Mouse (Mus musculus): ENCODE data around the gene Amy2a2. TPM values are rescaled to one million over a fixed set of nuclear protein-coding genes. Genes with fewer than 3 reads are reported as not detected.
"Not testable (repeated sequence)": the region's sequence is repeated elsewhere in the genome, so short reads cannot be mapped to it uniquely, and the experiment has no call there.

Gene Amy2a2
- polyA plus RNA-seq (2015; fragmentation: Nextera tagmentation; extraction: Ambion mirVana): 0.37 TPM in 1 of 2 replicates, not detected in the other

GRCm38 (mm10) chr3:113356558-113356957, at the start of gene Amy2a2:
Gene Amy2a2 (minus strand): TSS chr3:113356658.
- H3K36me3 ChIP-seq; ATAC-seq (ENCODE audit: low read depth); H3K4me3 ChIP-seq (replicated peaks); H3K4me2 ChIP-seq; H3K9me3 ChIP-seq (replicated peaks); H3K4me1 ChIP-seq (replicated peaks); H3K27ac ChIP-seq; H3K27me3 ChIP-seq; DNase-seq; H3K9ac ChIP-seq: not testable (repeated sequence)
- no CpG with 5 or more reads among the region's 4 CpGs for WGBS (ENCODE audit: insufficient replicate concordance)

- ATAC-seq (ENCODE audit: low read depth); H3K9me3 ChIP-seq (replicated peaks); H3K4me1 ChIP-seq (replicated peaks); H3K4me3 ChIP-seq (replicated peaks); DNase-seq; H3K9ac ChIP-seq; H3K4me2 ChIP-seq; H3K27me3 ChIP-seq; H3K36me3 ChIP-seq; H3K27ac ChIP-seq: not testable (repeated sequence)
These were observed 11.0 kb downstream of the Amy2a2 start for GRCm38 (mm10) chr3:113345484-113345883.

GRCm38 (mm10) chr3:113323952-113324351, 32.5 kb downstream of the Amy2a2 start, which contains the start of gene Amy2a3:
Gene Amy2a3 (minus strand): TSS chr3:113324052.
- H3K4me3 ChIP-seq (replicated peaks); DNase-seq; H3K4me2 ChIP-seq; H3K9ac ChIP-seq; H3K27me3 ChIP-seq; H3K9me3 ChIP-seq (replicated peaks); ATAC-seq (ENCODE audit: low read depth); H3K4me1 ChIP-seq (replicated peaks); H3K36me3 ChIP-seq; H3K27ac ChIP-seq: not testable (repeated sequence)
- no CpG with 5 or more reads among the region's 4 CpGs for WGBS (ENCODE audit: insufficient replicate concordance)

- ATAC-seq (ENCODE audit: low read depth); H3K9ac ChIP-seq; H3K27ac ChIP-seq; DNase-seq; H3K4me1 ChIP-seq (replicated peaks); H3K4me2 ChIP-seq; H3K36me3 ChIP-seq; H3K9me3 ChIP-seq (replicated peaks); H3K4me3 ChIP-seq (replicated peaks); H3K27me3 ChIP-seq: not testable (repeated sequence)
- WGBS (ENCODE audit: insufficient replicate concordance): no CpG with 5 or more reads among the region's 3 CpGs
These were observed 43.5 kb downstream of the Amy2a2 start for GRCm38 (mm10) chr3:113312937-113313336.

Other genes with a start within 250 kb of the Amy2a2 start
- 0.24 TPM in 1 of 2 replicates, not detected in the other for gene Amy2a5, start 97.8 kb downstream of the Amy2a2 start, polyA plus RNA-seq (2015; fragmentation: Nextera tagmentation; extraction: Ambion mirVana)
- gene Amy2a4, start 65.2 kb downstream of the Amy2a2 start, polyA plus RNA-seq (2015; fragmentation: Nextera tagmentation; extraction: Ambion mirVana): 0.37 TPM in 1 of 2 replicates, not detected in the other
- gene Amy2a3, start 32.6 kb downstream of the Amy2a2 start, polyA plus RNA-seq (2015; fragmentation: Nextera tagmentation; extraction: Ambion mirVana): 0.37 TPM in 1 of 2 replicates, not detected in the other
- gene Amy2a1, start 175.8 kb upstream of the Amy2a2 start, polyA plus RNA-seq (2015; fragmentation: Nextera tagmentation; extraction: Ambion mirVana): 1.6 and 4.7 TPM in 2 replicates

All from liver, embryonic 13.5 days (tissue).